27 mouse cellular contexts compared by ENCODE assay signal in genomic region chr7:145071996-145072790, GRCm38 (mm10).
A peak's percentile ranks its signal among the peaks of the same experiment; 100 is the strongest.
DNase-seq lines count a peak whose midpoint lies in the region; ATAC-seq and TF ChIP-seq lines count a peak whose summit lies in the region.
"Had no signal": no experiment of that assay in that cellular context is flagged by ENCODE, and none has a peak within 500 bp of the region (broad histone marks: within the 10 kb centered on the region; RNA-seq: fewer than 3 reads in every experiment).

No protein-coding gene starts in this region.

- H3K27ac ChIP-seq in heart, adult 2 months = peak overlapping the region; percentile 12
- no peak overlapping the region for H3K27ac ChIP-seq in heart, embryonic 10.5 days
- H3K27ac ChIP-seq in stomach, postnatal 0 days (replicated peaks) = no peak overlapping the region
- H3K27ac ChIP-seq in midbrain, embryonic 10.5 days (replicated peaks) = no peak overlapping the region
- H3K27ac ChIP-seq: embryonic facial prominence, embryonic 12.5 days; forebrain, embryonic 13.5 days; gastrocnemius, adult 2 months; hindbrain, embryonic 15.5 days; layer of hippocampus, adult 2 months; limb, embryonic 12.5 days; lung, embryonic 15.5 days; macrophage had no signal

- TF ChIP-seq CTCF in heart, adult 2 months (IDR thresholded peaks at IDR 0.05) = no peak
- no peak for TF ChIP-seq CTCF in stomach, postnatal 0 days (IDR thresholded peaks at IDR 0.05; ENCODE audit: low read depth)

- intact Hi-C loops in heart, adult 2 months (cut with DNase I) = no loop called here
- intact Hi-C loops in heart, postnatal 14 days (cut with DNase I) = no loop called here

- no peaks in the 10 kb centered on the region for H3K36me3 ChIP-seq in heart, adult 2 months (ENCODE audit: control insufficient read depth, insufficient read depth, low read length)
- no peaks in the 10 kb centered on the region for H3K36me3 ChIP-seq in heart, embryonic 10.5 days
- no peaks in the 10 kb centered on the region for H3K36me3 ChIP-seq in stomach, postnatal 0 days (ENCODE audit: control insufficient read depth, insufficient read depth, low read length)
- no peaks in the 10 kb centered on the region for H3K36me3 ChIP-seq in midbrain, embryonic 10.5 days
- H3K36me3 ChIP-seq: embryonic facial prominence, embryonic 12.5 days; hindbrain, embryonic 15.5 days; limb, embryonic 12.5 days; lung, embryonic 15.5 days had no signal

- 0 out of 2 replicates have a peak, but pooled peaks have one; percentile 30 for TF ChIP-seq EP300 in heart, adult 2 months (IDR thresholded peaks at IDR 0.05; ENCODE audit: insufficient read depth, low read depth, low read length)
- no peak for TF ChIP-seq EP300 in stomach, postnatal 0 days (optimal IDR thresholded peaks at IDR 0.05)

- H3K4me2 ChIP-seq in stomach, postnatal 0 days (replicated peaks; ENCODE audit: low read depth) = no peak overlapping the region
- H3K4me2 ChIP-seq: embryonic facial prominence, embryonic 12.5 days; forebrain, embryonic 13.5 days; hindbrain, embryonic 15.5 days; limb, embryonic 12.5 days; liver, embryonic 11.5 days; lung, embryonic 15.5 days had no signal

- H3K9me3 ChIP-seq in heart, embryonic 10.5 days = no peaks in the 10 kb centered on the region
- H3K9me3 ChIP-seq in stomach, postnatal 0 days (ENCODE audit: control insufficient read depth, low read length) = no peaks in the 10 kb centered on the region
- no peaks in the 10 kb centered on the region for H3K9me3 ChIP-seq in midbrain, embryonic 10.5 days (replicated peaks)
- H3K9me3 ChIP-seq: embryonic facial prominence, embryonic 12.5 days; forebrain, embryonic 13.5 days; hindbrain, embryonic 15.5 days; limb, embryonic 12.5 days; lung, embryonic 15.5 days had no signal

- DNase-seq in heart, adult 2 months = peak in 1 of 2 experiments; percentile 40
- no peak for DNase-seq in heart, embryonic 10.5 days (ENCODE audit: low spot score)
- peak; percentile 9 for DNase-seq in retina, postnatal 1 day
- DNase-seq in retina, embryonic 14.5 days (ENCODE audit: low spot score) = no peak
- DNase-seq in heart, postnatal 14 days = peak; percentile 26 to 30
- no peak for DNase-seq in stomach, postnatal 0 days (ENCODE audit: low spot score)
- no peak for DNase-seq in midbrain, embryonic 10.5 days (ENCODE audit: low spot score)
- no peak for DNase-seq in layer of hippocampus, postnatal 25 days (ENCODE audit: extremely low spot score in 1 of 2, low spot score in 1 of 2)
- DNase-seq: adrenal gland, adult 8-10 months; cerebellum, adult 11-12 months; cerebellum, postnatal 14 days; gastrocnemius, adult 2 months; kidney, postnatal 25 days; layer of hippocampus, postnatal 36 days; right cerebral cortex, postnatal 25 days; spleen, adult 18-20 months; thymus, postnatal 25 days had no signal

- no peaks in the 10 kb centered on the region for H3K27me3 ChIP-seq in heart, adult 2 months (ENCODE audit: control insufficient read depth, insufficient read depth, low read length)
- peaks cover 19% of the 10 kb centered on the region for H3K27me3 ChIP-seq in heart, embryonic 10.5 days (ENCODE audit: insufficient read depth, poor library complexity, severe bottlenecking)
- no peaks in the 10 kb centered on the region for H3K27me3 ChIP-seq in stomach, postnatal 0 days (ENCODE audit: control insufficient read depth, insufficient read depth, low read length)
- H3K27me3 ChIP-seq in midbrain, embryonic 10.5 days (ENCODE audit: low read depth, poor library complexity, severe bottlenecking) = no peaks in the 10 kb centered on the region
- H3K27me3 ChIP-seq: embryonic facial prominence, embryonic 12.5 days; forebrain, embryonic 13.5 days; hindbrain, embryonic 15.5 days; limb, embryonic 12.5 days; lung, embryonic 15.5 days had no signal

- H3K79me2 ChIP-seq in heart, adult 2 months (replicated peaks; ENCODE audit: control insufficient read depth, insufficient read depth, low read length) = no peaks in the 10 kb centered on the region

- peak; percentile 45; the same call in 1 of the 2 replicates for ATAC-seq in stomach, postnatal 0 days (ENCODE audit: low FRiP score, low TSS enrichment)
- ATAC-seq: activated CD4-positive, CD25-positive, alpha-beta regulatory T cell, adult 4 months; forebrain, embryonic 13.5 days had no signal

- H3K4me1 ChIP-seq in heart, adult 2 months (ENCODE audit: control insufficient read depth, insufficient read depth, low read length) = peaks cover 9% of the 10 kb centered on the region
- peaks cover 13% of the 10 kb centered on the region for H3K4me1 ChIP-seq in heart, embryonic 10.5 days
- no peaks in the 10 kb centered on the region for H3K4me1 ChIP-seq in stomach, postnatal 0 days (replicated peaks; ENCODE audit: control insufficient read depth, insufficient read depth)
- H3K4me1 ChIP-seq in midbrain, embryonic 10.5 days = 0 out of 2 replicates have a peak, but pooled peaks cover 4% of the 10 kb centered on the region
- H3K4me1 ChIP-seq: embryonic facial prominence, embryonic 12.5 days; forebrain, embryonic 13.5 days; hindbrain, embryonic 15.5 days; limb, embryonic 12.5 days; lung, embryonic 15.5 days had no signal

- TF ChIP-seq POLR2A in heart, adult 2 months (IDR thresholded peaks at IDR 0.05; ENCODE audit: insufficient read depth, low read depth, low read length) = no peak

- WGBS in heart, adult 2 months = 55% methylated on average over 5 of the region's 5 CpGs
- WGBS in heart, embryonic 10.5 days = 77% methylated on average over 5 of the region's 5 CpGs
- 82% methylated on average over 5 of the region's 5 CpGs for WGBS in stomach, postnatal 0 days
- 83% methylated on average over 5 of the region's 5 CpGs for WGBS in midbrain, embryonic 10.5 days

- H3K9ac ChIP-seq in heart, adult 2 months (ENCODE audit: low read depth, low read length) = no peak overlapping the region
- no peak overlapping the region for H3K9ac ChIP-seq in stomach, postnatal 0 days (ENCODE audit: low read length)
- H3K9ac ChIP-seq: embryonic facial prominence, embryonic 12.5 days; forebrain, embryonic 13.5 days; hindbrain, embryonic 15.5 days; limb, embryonic 12.5 days; lung, embryonic 15.5 days had no signal

- H3K4me3 ChIP-seq in heart, adult 2 months = no peak overlapping the region
- H3K4me3 ChIP-seq in heart, embryonic 10.5 days = no peak overlapping the region
- H3K4me3 ChIP-seq in stomach, postnatal 0 days (ENCODE audit: low read depth, low read length) = no peak overlapping the region
- no peak overlapping the region for H3K4me3 ChIP-seq in midbrain, embryonic 10.5 days
- H3K4me3 ChIP-seq: embryonic facial prominence, embryonic 12.5 days; erythroblast, embryonic 14.5 days; forebrain, embryonic 13.5 days; gastrocnemius, adult 2 months; hindbrain, embryonic 15.5 days; layer of hippocampus, adult 2 months; limb, embryonic 12.5 days; lung, embryonic 15.5 days had no signal

Comparison
In these comparisons a context has a peak if more than half of its experiments do, and no peak if none do; other contexts are left out.
1. DNase-seq: peak in retina, postnatal 1 day (single experiment) and heart, postnatal 14 days (2 of 2); none in heart, embryonic 10.5 days (single experiment), retina, embryonic 14.5 days (single experiment), stomach, postnatal 0 days (single experiment), midbrain, embryonic 10.5 days (single experiment) and layer of hippocampus, postnatal 25 days (0 of 2).